Mouse (Mus musculus) stomach, postnatal 0 days (tissue): ENCODE results near the gene Elmsan1.

Source experiments
- CTCF ChIP-seq: IDR thresholded peaks from 2 replicates; pipeline ENCODE4 v1.5.1; 2016; ENCODE audit warnings: antibody characterized with exemption, low read depth, mild to moderate bottlenecking, moderate library complexity
- EP300 ChIP-seq: optimal IDR thresholded peaks from 2 replicates; pipeline ENCODE3; 2016; ENCODE audit warnings: antibody characterized with exemption

GRCm38 (mm10) chr12:84137131-84137530, 81.5 kb downstream of the Elmsan1 start:
- TF ChIP-seq CTCF, result no peak
- TF ChIP-seq EP300, result no peak
